Mouse (Mus musculus) C2C12 (cell line): Measurements from ENCODE around the gene March7. TPM values are rescaled to one million over a fixed set of nuclear protein-coding genes. Genes with fewer than 3 reads are reported as not detected.

Experiments used
- H3K27me3 ChIP-seq: one replicate; pipeline ENCODE4 v1.6.1; 2011; ENCODE audit not compliant: control insufficient read depth, insufficient read depth, insufficient read length
- H3K36me3 ChIP-seq: one replicate; pipeline ENCODE4 v1.6.1; 2011; ENCODE audit not compliant: control insufficient read depth, insufficient read depth
- H3K4me3 ChIP-seq: one replicate; pipeline ENCODE4 v1.5.1; 2011; ENCODE audit warnings: mild to moderate bottlenecking, control low read depth; ENCODE audit not compliant: poor library complexity, insufficient read depth, severe bottlenecking
- H3K79me2 ChIP-seq: one replicate; pipeline ENCODE4 v1.6.1; 2011; ENCODE audit not compliant: control insufficient read depth, insufficient read depth
- H3K79me3 ChIP-seq: one replicate; pipeline ENCODE4 v1.6.1; 2011; ENCODE audit warnings: low read depth, control low read depth
- H3ac ChIP-seq: one replicate; pipeline ENCODE3; 2011; ENCODE audit warnings: low read depth; ENCODE audit not compliant: control insufficient read depth, insufficient read length
- CEBPB ChIP-seq: IDR thresholded peaks from one replicate; pipeline ENCODE4 v1.6.1; 2011; ENCODE audit warnings: low read depth, mild to moderate bottlenecking, control low read depth, moderate library complexity
- CTCF ChIP-seq: IDR thresholded peaks from one replicate; pipeline ENCODE4 v1.5.1; 2011; ENCODE audit not compliant: control insufficient read depth, insufficient read depth, insufficient read length
- FOSL1 ChIP-seq: IDR thresholded peaks from one replicate; pipeline ENCODE4 v1.8.0; 2011; ENCODE audit warnings: mild to moderate bottlenecking, low read length; ENCODE audit not compliant: poor library complexity, insufficient read depth, severe bottlenecking
- MAX ChIP-seq: IDR thresholded peaks from one replicate; pipeline ENCODE4 v1.6.1; 2011; ENCODE audit warnings: mild to moderate bottlenecking, control low read depth
- MYOD1 ChIP-seq: IDR thresholded peaks from one replicate; pipeline ENCODE4 v1.6.1; 2011; ENCODE audit warnings: low read depth; ENCODE audit not compliant: control insufficient read depth, insufficient read length
- MYOG ChIP-seq: IDR thresholded peaks from one replicate; pipeline ENCODE4 v1.6.1; 2011; ENCODE audit not compliant: control insufficient read depth, insufficient read length; ENCODE audit errors: extremely low read depth
- USF1 ChIP-seq: IDR thresholded peaks from one replicate; pipeline ENCODE4 v1.6.1; 2011; ENCODE audit warnings: low read depth, mild to moderate bottlenecking, control low read depth, moderate library complexity
- polyA plus RNA-seq: library from polyadenylated mRNA; unstranded; fragments of >200 nt; fragmentation: generic; extraction: Trizol; gene quantifications from one replicate; pipeline ENCODE4 v1.2.1, GENCODE M21; 2012; ENCODE audit warnings: missing spikeins

Gene March7
- polyA plus RNA-seq, 1 experiment = 6.0 TPM

GRCm38 (mm10) chr2:60216547-60217153, 7.0 kb downstream of the March7 start:
- no peak overlapping the region for H3K4me3 ChIP-seq
- H3ac ChIP-seq = no peak overlapping the region
- H3K79me2 ChIP-seq = peaks cover 100% of the 10 kb centered on the region
- H3K27me3 ChIP-seq = no peaks in the 10 kb centered on the region
- TF ChIP-seq CEBPB (no peak), USF1 (no peak), FOSL1 (no peak), CTCF (no peak), MYOG (no peak)
- peaks cover 42% of the 10 kb centered on the region for H3K36me3 ChIP-seq
- peaks cover 99% of the 10 kb centered on the region for H3K79me3 ChIP-seq

- TF ChIP-seq MYOD1 (no peak), MAX (no peak), FOSL1 (no peak), CTCF (no peak)
- H3K27me3 ChIP-seq = no peaks in the 10 kb centered on the region
- peaks cover 36% of the 10 kb centered on the region for H3K36me3 ChIP-seq
- peaks cover 100% of the 10 kb centered on the region for H3K79me2 ChIP-seq
- H3K4me3 ChIP-seq = no peak overlapping the region
- H3K79me3 ChIP-seq = peaks cover 98% of the 10 kb centered on the region
- H3ac ChIP-seq = no peak overlapping the region
Observed at GRCm38 (mm10) chr2:60217620-60218019, 7.9 kb downstream of the March7 start.

GRCm38 (mm10) chr2:60221236-60221635, 11.5 kb downstream of the March7 start:
- Histone ChIP-seq H3ac (no peak overlapping the region), H3K79me3 (peaks cover 99% of the 10 kb centered on the region), H3K4me3 (no peak overlapping the region), H3K79me2 (peaks cover 100% of the 10 kb centered on the region), H3K36me3 (peaks cover 18% of the 10 kb centered on the region), H3K27me3 (no peaks in the 10 kb centered on the region)
- TF ChIP-seq CTCF = no peak

GRCm38 (mm10) chr2:60221954-60222353, 12.3 kb downstream of the March7 start:
- peaks cover 99% of the 10 kb centered on the region for H3K79me3 ChIP-seq
- H3K27me3 ChIP-seq = no peaks in the 10 kb centered on the region
- H3K36me3 ChIP-seq = peaks cover 12% of the 10 kb centered on the region
- no peak overlapping the region for H3K4me3 ChIP-seq
- H3ac ChIP-seq = no peak overlapping the region
- TF ChIP-seq MYOG (no peak), FOSL1 (no peak), CTCF (no peak), MYOD1 (no peak), CEBPB (no peak), USF1 (no peak), MAX (no peak)
- H3K79me2 ChIP-seq = peaks cover 100% of the 10 kb centered on the region

GRCm38 (mm10) chr2:60223489-60223888, 13.8 kb downstream of the March7 start:
- Histone ChIP-seq H3K79me2 (peaks cover 100% of the 10 kb centered on the region), H3K27me3 (no peaks in the 10 kb centered on the region), H3ac (no peak overlapping the region), H3K4me3 (no peak overlapping the region), H3K36me3 (peaks cover 17% of the 10 kb centered on the region), H3K79me3 (peaks cover 99% of the 10 kb centered on the region)
- TF ChIP-seq MYOD1 (no peak), MYOG (no peak), FOSL1 (no peak), MAX (no peak), CTCF (no peak), USF1 (no peak), CEBPB (no peak)

GRCm38 (mm10) chr2:60228470-60228869, 18.8 kb downstream of the March7 start:
- TF ChIP-seq FOSL1 = no peak
- H3K36me3 ChIP-seq = peaks cover 55% of the 10 kb centered on the region
- no peak overlapping the region for H3K4me3 ChIP-seq
- peaks cover 93% of the 10 kb centered on the region for H3K79me2 ChIP-seq
- H3ac ChIP-seq = no peak overlapping the region
- peaks cover 70% of the 10 kb centered on the region for H3K79me3 ChIP-seq
- H3K27me3 ChIP-seq = no peaks in the 10 kb centered on the region
